Mouse (Mus musculus): ENCODE results near the gene Kcnk13. TPM values are rescaled to one million over a fixed set of nuclear protein-coding genes. Genes with fewer than 3 reads are reported as not detected.
A peak's percentile ranks its signal among the peaks of the same experiment; 100 is the strongest.

The Kcnk13 gene
- polyA plus RNA-seq, 1 experiment from 2014 or later, result 14.2 TPM

DNA sequence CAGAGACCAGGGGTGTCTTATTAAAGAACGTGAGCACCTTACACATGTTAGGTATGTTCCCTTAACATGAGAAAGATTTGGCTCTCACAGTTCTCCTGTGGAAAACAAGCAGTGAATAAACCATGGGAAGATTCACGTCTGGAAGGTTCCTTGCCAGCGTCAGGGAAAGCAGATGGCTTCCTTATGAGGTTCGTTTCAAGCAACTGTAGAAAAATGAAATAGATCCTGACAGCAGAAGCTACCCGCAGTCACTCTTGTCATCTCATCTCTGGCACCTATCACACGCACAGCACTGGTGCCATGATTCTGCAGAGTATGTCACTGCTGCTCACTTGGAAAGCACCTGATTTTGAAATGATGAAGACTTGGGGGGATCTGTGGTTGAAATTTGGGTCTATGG lies 53.4 kb downstream of the Kcnk13 start:
- no peaks in the 10 kb centered on the region for H3K36me3 ChIP-seq (ENCODE audit: inconsistent target)
- H3K4me3 ChIP-seq (ENCODE audit: inconsistent target), result no peak overlapping the region
- H3K79me2 ChIP-seq (ENCODE audit: inconsistent target), result peaks cover 80% of the 10 kb centered on the region
- WGBS (ENCODE audit: missing documents), result 93% methylated on average over 6 of the region's 6 CpGs
- H3K27ac ChIP-seq, result no peak overlapping the region

DNA sequence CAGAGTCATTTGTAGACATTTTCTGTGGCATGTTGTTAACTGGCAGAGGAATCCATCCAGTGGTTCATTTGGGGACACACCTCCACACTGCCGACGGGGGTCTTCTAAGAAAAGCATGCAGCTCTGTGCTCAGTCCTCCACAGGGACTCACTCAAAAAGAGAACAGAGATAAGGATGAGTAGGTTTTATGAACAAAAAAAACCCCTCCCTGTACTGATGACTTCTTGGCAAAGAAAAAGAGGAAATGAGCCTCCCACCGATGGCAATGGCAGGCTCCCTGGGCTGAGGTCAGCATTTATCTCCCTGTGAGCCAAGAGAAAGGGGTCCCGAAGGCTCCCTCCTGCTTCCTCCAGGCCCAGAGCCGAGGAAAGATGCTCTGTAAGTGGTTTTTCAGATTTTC lies 58.2 kb downstream of the Kcnk13 start:
- Histone ChIP-seq H3K27ac (peak overlapping the region; percentile 66), H3K79me2 (ENCODE audit: inconsistent target) (peaks cover 82% of the 10 kb centered on the region), H3K36me3 (ENCODE audit: inconsistent target) (no peaks in the 10 kb centered on the region), H3K4me3 (ENCODE audit: inconsistent target) (no peak overlapping the region)
- WGBS (ENCODE audit: missing documents), result 24% methylated on average over 5 of the region's 5 CpGs

DNA sequence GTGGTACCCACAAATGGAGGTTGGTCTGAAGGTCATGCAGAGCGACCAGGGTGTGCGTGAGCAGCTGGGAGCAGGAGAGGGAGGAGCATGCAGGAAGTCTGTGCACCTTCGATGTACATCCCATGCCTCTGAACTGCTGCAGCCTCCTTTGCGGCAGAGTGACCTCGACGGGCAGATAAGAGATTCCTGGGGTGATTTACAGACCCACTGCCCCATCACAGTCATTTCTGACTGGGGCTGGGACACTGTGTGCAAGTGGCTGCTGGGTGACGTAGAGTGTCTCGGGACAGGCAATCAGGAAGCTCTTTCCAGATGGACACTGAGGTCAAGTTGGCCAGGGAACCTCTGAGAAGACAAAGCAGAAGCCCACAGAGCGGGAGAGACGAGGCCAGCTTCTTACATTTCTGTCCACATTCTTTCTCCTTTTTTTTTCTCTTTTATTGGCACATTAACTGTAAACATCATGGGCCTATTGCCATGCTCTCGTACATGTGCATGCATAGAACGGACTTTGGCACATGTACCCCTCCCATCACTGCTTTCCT lies 59.6 kb downstream of the Kcnk13 start:
- H3K27ac ChIP-seq, result no peak overlapping the region
- H3K79me2 ChIP-seq (ENCODE audit: inconsistent target), result peaks cover 82% of the 10 kb centered on the region
- 89% methylated on average over 12 of the region's 12 CpGs for WGBS (ENCODE audit: missing documents)
- no peaks in the 10 kb centered on the region for H3K36me3 ChIP-seq (ENCODE audit: inconsistent target)
- H3K4me3 ChIP-seq (ENCODE audit: inconsistent target), result no peak overlapping the region

DNA sequence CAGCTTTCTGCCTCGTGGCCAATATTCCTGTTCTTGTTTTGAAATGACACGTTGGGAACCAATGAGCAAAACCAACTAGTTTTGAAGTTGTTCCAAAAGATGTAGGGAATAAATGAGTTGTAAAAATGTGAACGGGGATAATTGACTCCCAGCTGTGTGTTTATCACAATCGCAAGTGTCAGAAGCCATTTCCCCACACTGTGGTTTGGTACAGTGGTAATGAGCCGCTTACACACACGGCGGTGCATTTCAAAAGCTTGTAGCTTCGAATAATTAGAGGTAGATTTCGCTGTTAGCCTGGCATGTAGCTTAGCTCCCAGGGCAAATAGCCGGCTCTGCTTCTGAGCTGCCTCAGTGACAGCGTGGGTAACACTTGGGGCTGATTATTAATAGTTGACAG lies 61.4 kb downstream of the Kcnk13 start:
- H3K36me3 ChIP-seq (ENCODE audit: inconsistent target), result no peaks in the 10 kb centered on the region
- H3K79me2 ChIP-seq (ENCODE audit: inconsistent target), result peaks cover 82% of the 10 kb centered on the region
- WGBS (ENCODE audit: missing documents), result 70% methylated on average over 11 of the region's 11 CpGs
- no peak overlapping the region for H3K4me3 ChIP-seq (ENCODE audit: inconsistent target)
- H3K27ac ChIP-seq, result 0 out of 2 replicates have a peak overlapping the region, but pooled peaks have one; percentile 35

- 76% methylated on average over 7 of the region's 7 CpGs for WGBS (ENCODE audit: missing documents)
- Histone ChIP-seq H3K79me2 (ENCODE audit: inconsistent target) (peaks cover 91% of the 10 kb centered on the region), H3K4me3 (ENCODE audit: inconsistent target) (no peak overlapping the region), H3K27ac (peak overlapping the region; percentile 35), H3K36me3 (ENCODE audit: inconsistent target) (no peaks in the 10 kb centered on the region)
These were observed 62.5 kb downstream of the Kcnk13 start for GRCm38 (mm10) chr12:100026715-100027245.

DNA sequence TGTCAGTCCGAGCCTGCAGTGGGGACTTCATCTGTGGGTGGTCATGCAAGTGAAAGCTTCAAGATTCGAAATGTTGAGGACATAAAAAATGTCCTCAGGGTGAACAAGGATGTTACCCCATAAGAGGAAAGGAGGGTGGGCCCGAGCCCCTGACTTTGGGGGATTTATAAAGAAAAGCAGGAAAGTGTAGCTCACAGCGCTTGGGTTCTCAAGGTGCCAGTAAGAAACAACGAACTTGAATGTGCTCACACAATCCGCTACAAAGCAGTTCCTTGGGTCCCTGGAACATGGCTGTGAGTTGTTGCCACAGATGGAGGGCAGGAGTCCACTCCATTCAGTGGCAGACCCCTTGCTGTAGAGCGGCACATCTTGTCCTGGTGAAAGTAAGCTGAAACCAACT lies 63.0 kb downstream of the Kcnk13 start:
- Histone ChIP-seq H3K4me3 (ENCODE audit: inconsistent target) (no peak overlapping the region), H3K36me3 (ENCODE audit: inconsistent target) (no peaks in the 10 kb centered on the region), H3K79me2 (ENCODE audit: inconsistent target) (peaks cover 96% of the 10 kb centered on the region), H3K27ac (peak overlapping the region; percentile 35)
- 92% methylated on average over 7 of the region's 7 CpGs for WGBS (ENCODE audit: missing documents)

DNA sequence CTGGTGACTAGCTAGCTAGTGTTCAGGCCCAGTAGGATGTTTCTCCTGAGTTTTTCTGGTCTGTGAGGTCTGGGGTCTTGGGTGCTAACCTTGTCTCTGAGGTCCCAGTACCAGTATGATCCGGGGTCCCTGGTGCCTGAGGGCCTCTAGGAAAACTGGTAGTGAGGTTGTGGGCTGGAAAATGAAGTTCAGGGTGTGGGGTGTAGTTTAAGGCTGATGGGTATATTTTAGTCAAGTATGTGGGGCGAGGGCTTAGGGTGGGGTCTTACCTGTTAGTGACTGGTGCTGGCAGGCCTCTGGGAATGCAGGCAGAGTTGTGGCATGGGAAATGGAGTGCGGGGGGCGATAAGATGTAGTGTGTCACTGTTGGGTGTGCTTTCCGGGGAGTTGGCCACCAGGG lies 67.4 kb downstream of the Kcnk13 start:
- WGBS (ENCODE audit: missing documents), result 93% methylated on average over 5 of the region's 5 CpGs

GRCm38 (mm10) chr12:100032521-100032920 lies 68.2 kb downstream of the Kcnk13 start:
- 89% methylated on average over 4 of the region's 4 CpGs for WGBS (ENCODE audit: missing documents)
- peaks cover 100% of the 10 kb centered on the region for H3K79me2 ChIP-seq (ENCODE audit: inconsistent target)
- H3K36me3 ChIP-seq (ENCODE audit: inconsistent target), result no peaks in the 10 kb centered on the region
- no peak overlapping the region for H3K27ac ChIP-seq
- H3K4me3 ChIP-seq (ENCODE audit: inconsistent target), result no peak overlapping the region

More for the DNA sequence above, 67.4 kb downstream of the Kcnk13 start:
- Histone ChIP-seq H3K79me2 (ENCODE audit: inconsistent target) (peaks cover 100% of the 10 kb centered on the region), H3K36me3 (ENCODE audit: inconsistent target) (no peaks in the 10 kb centered on the region), H3K27ac (no peak overlapping the region), H3K4me3 (ENCODE audit: inconsistent target) (no peak overlapping the region)

- 95% methylated on average over 5 of the region's 5 CpGs for WGBS (ENCODE audit: missing documents)
- peaks cover 100% of the 10 kb centered on the region for H3K79me2 ChIP-seq (ENCODE audit: inconsistent target)
- no peak overlapping the region for H3K4me3 ChIP-seq (ENCODE audit: inconsistent target)
- H3K27ac ChIP-seq, result no peak overlapping the region
- H3K36me3 ChIP-seq (ENCODE audit: inconsistent target), result no peaks in the 10 kb centered on the region
These were observed 74.5 kb downstream of the Kcnk13 start for GRCm38 (mm10) chr12:100038741-100039262.

GRCm38 (mm10) chr12:100042116-100042515 lies 77.8 kb downstream of the Kcnk13 start:
- 82% methylated on average over 8 of the region's 8 CpGs for WGBS (ENCODE audit: missing documents)
- no peaks in the 10 kb centered on the region for H3K36me3 ChIP-seq (ENCODE audit: inconsistent target)
- peaks cover 100% of the 10 kb centered on the region for H3K79me2 ChIP-seq (ENCODE audit: inconsistent target)
- H3K27ac ChIP-seq, result no peak overlapping the region
- H3K4me3 ChIP-seq (ENCODE audit: inconsistent target), result no peak overlapping the region

- Histone ChIP-seq H3K79me2 (ENCODE audit: inconsistent target) (peaks cover 99% of the 10 kb centered on the region), H3K4me3 (ENCODE audit: inconsistent target) (no peak overlapping the region), H3K36me3 (ENCODE audit: inconsistent target) (no peaks in the 10 kb centered on the region), H3K27ac (no peak overlapping the region)
- WGBS (ENCODE audit: missing documents), result 15% methylated on average over 4 of the region's 4 CpGs
These were observed 80.4 kb downstream of the Kcnk13 start for GRCm38 (mm10) chr12:100044704-100045103.

DNA sequence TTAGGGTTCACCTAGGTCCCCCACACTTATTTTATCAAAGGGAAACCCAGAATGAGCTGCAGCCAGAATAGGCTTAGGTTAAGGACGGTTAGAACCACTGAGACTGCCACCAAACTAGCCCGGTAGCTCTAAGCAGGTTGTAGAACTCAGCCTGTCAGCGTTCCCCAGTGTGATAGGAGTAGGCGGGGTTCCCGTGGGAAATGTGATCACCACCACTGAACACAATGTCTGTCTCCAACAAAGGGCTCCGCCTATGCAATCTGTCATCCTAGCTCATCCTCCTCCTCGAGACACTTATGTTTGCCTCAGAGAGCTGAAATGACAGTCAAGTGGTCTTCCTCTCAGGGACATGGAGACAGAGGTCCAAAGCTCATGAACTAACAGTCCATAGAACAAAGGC lies 86.3 kb downstream of the Kcnk13 start:
- H3K36me3 ChIP-seq (ENCODE audit: inconsistent target), result no peaks in the 10 kb centered on the region
- H3K79me2 ChIP-seq (ENCODE audit: inconsistent target), result peaks cover 75% of the 10 kb centered on the region
- 86% methylated on average over 7 of the region's 7 CpGs for WGBS (ENCODE audit: missing documents)
- H3K4me3 ChIP-seq (ENCODE audit: inconsistent target), result no peak overlapping the region
- no peak overlapping the region for H3K27ac ChIP-seq

DNA sequence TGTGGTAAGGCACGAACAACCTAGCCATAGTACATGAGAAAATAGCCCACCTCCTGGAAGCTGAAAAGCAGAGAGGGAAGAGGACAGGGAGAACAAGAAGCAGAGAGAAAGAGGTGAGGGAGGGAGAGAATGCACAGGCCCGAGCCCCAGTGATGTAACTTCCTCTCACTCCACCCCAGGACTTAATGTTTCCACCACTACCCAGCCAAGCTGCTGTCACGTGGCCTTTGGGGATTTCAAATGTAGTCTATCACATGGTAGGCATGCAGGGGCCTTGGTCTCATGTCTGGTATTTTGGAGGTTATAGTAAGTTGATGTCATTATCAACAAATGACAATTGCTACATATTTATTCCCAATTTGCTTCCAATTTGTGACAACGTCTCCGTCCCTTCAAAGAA lies 89.3 kb downstream of the Kcnk13 start:
- 44% methylated on average over 5 of the region's 5 CpGs for WGBS (ENCODE audit: missing documents)
- no peaks in the 10 kb centered on the region for H3K36me3 ChIP-seq (ENCODE audit: inconsistent target)
- H3K27ac ChIP-seq, result peak overlapping the region; percentile 88
- peaks cover 70% of the 10 kb centered on the region for H3K79me2 ChIP-seq (ENCODE audit: inconsistent target)
- no peak overlapping the region for H3K4me3 ChIP-seq (ENCODE audit: inconsistent target)

GRCm38 (mm10) chr12:100061071-100061470 lies 96.8 kb downstream of the Kcnk13 start:
- no peak overlapping the region for H3K4me3 ChIP-seq (ENCODE audit: inconsistent target)
- no peak overlapping the region for H3K27ac ChIP-seq
- H3K36me3 ChIP-seq (ENCODE audit: inconsistent target), result peaks cover 25% of the 10 kb centered on the region
- peaks cover 85% of the 10 kb centered on the region for H3K79me2 ChIP-seq (ENCODE audit: inconsistent target)
- 92% methylated on average over 10 of the region's 10 CpGs for WGBS (ENCODE audit: missing documents)

DNA sequence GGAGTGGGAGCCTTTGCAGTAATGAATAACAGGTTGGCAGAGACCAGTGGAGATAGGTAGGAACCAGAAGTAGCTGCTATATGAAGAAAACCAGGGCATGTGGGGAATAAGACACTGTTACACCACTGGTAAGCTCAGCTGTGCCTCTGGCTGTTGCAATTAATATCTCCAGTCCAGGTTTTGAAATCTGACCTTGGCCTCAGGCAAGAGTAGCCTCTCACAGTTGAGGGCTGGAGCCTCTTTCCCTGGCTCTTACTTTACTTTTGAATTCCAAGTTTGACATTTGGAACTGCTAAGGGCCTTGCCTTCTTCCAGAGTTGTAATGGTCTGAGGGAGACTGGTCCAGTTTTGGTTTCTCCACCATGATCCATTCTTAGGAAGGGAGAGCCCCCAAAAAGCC lies 97.5 kb downstream of the Kcnk13 start:
- peaks cover 25% of the 10 kb centered on the region for H3K36me3 ChIP-seq (ENCODE audit: inconsistent target)
- peaks cover 82% of the 10 kb centered on the region for H3K79me2 ChIP-seq (ENCODE audit: inconsistent target)
- no peak overlapping the region for H3K27ac ChIP-seq
- no peak overlapping the region for H3K4me3 ChIP-seq (ENCODE audit: inconsistent target)

- H3K4me3 ChIP-seq (ENCODE audit: inconsistent target), result no peak overlapping the region
- H3K79me2 ChIP-seq (ENCODE audit: inconsistent target), result peaks cover 75% of the 10 kb centered on the region
- no peak overlapping the region for H3K27ac ChIP-seq
- 98% methylated on average over 3 of the region's 3 CpGs for WGBS (ENCODE audit: missing documents)
- peaks cover 25% of the 10 kb centered on the region for H3K36me3 ChIP-seq (ENCODE audit: inconsistent target)
These were observed 98.3 kb downstream of the Kcnk13 start for GRCm38 (mm10) chr12:100062584-100062983.

All from macrophage (primary cell).